Mouse (Mus musculus) limb, embryonic 13.5 days (tissue): ENCODE results near the gene Rsph10b. TPM values are rescaled to one million over a fixed set of nuclear protein-coding genes. Genes with fewer than 3 reads are reported as not detected.

ENCODE experiments used
- ATAC-seq: fragments of 200-750 bp; cut with Nextera tagmentation; 2 replicates; pipeline ENCODE4 v1.8.0; 2017; ENCODE audit warnings: low read depth, moderate number of reproducible peaks, moderate TSS enrichment; ENCODE audit not compliant: low FRiP score
- H3K27ac ChIP-seq: fragments of 300-500 bp; sonication (generic); 2 replicates; pipeline ENCODE4 v1.5.1; 2015; ENCODE audit warnings: inconsistent platforms, mild to moderate bottlenecking, moderate library complexity
- H3K27me3 ChIP-seq: fragments of 300-500 bp; sonication (generic); 2 replicates; pipeline ENCODE4 v1.6.1; 2015; ENCODE audit warnings: mild to moderate bottlenecking, inconsistent platforms
- H3K36me3 ChIP-seq: fragments of 300-500 bp; sonication (generic); 2 replicates; pipeline ENCODE4 v1.6.1; 2015; ENCODE audit warnings: inconsistent platforms, mild to moderate bottlenecking, moderate library complexity
- H3K4me1 ChIP-seq: fragments of 300-500 bp; sonication (generic); 2 replicates; pipeline ENCODE4 v1.6.1; 2015; ENCODE audit warnings: inconsistent platforms
- H3K4me2 ChIP-seq: fragments of 300-500 bp; sonication (generic); replicated peaks from 2 replicates; pipeline ENCODE4 v1.6.1; 2015; ENCODE audit warnings: inconsistent platforms, mild to moderate bottlenecking, moderate library complexity
- H3K4me3 ChIP-seq: fragments of 300-500 bp; sonication (generic); 2 replicates; pipeline ENCODE4 v1.5.1; 2015; ENCODE audit warnings: moderate library complexity, mild to moderate bottlenecking, inconsistent platforms
- H3K9ac ChIP-seq: fragments of 300-500 bp; sonication (generic); 2 replicates; pipeline ENCODE4 v1.6.1; 2015; ENCODE audit warnings: mild to moderate bottlenecking, inconsistent platforms
- H3K9me3 ChIP-seq: fragments of 300-500 bp; sonication (generic); 2 replicates; pipeline ENCODE4 v1.6.1; 2016; ENCODE audit warnings: inconsistent platforms
- WGBS: fragments of 180-500 bp; shearing (Covaris S2); methylation state at CpG from one replicate; pipeline ENCODE4 v1.1.7; 2015; 5-methylcytosine and 5-hydroxymethylcytosine counted together
- polyA plus RNA-seq: library from polyadenylated mRNA; unstranded; fragments of >200 nt; fragmentation: Nextera tagmentation; extraction: Ambion mirVana; gene quantifications from 2 replicates; pipeline ENCODE4 v1.2.1, GENCODE M21; 2015

Rsph10b gene
- polyA plus RNA-seq, 1 experiment from 2014 or later = 1.0 TPM

- Histone ChIP-seq H3K27ac (no peak overlapping the region), H3K4me1 (no peaks in the 10 kb centered on the region), H3K4me3 (no peak overlapping the region), H3K36me3 (no peaks in the 10 kb centered on the region), H3K9ac (no peak overlapping the region), H3K4me2 (no peak overlapping the region), H3K27me3 (no peaks in the 10 kb centered on the region), H3K9me3 (no peaks in the 10 kb centered on the region)
- 85% methylated on average over 14 of the region's 14 CpGs for whole genome bisulfite sequencing
- no peak for ATAC-seq
Observed at GRCm38 (mm10) chr5:143943231-143944125, 10.6 kb downstream of the Rsph10b start.

GRCm38 (mm10) chr5:143948361-143948760, 15.5 kb downstream of the Rsph10b start:
- no peak for ATAC-seq
- H3K4me2 ChIP-seq = no peak overlapping the region
- no peaks in the 10 kb centered on the region for H3K36me3 ChIP-seq
- H3K4me3 ChIP-seq = no peak overlapping the region
- H3K27ac ChIP-seq = no peak overlapping the region
- WGBS = 82% methylated on average over 12 of the region's 12 CpGs
- H3K9ac ChIP-seq = no peak overlapping the region
- H3K4me1 ChIP-seq = no peaks in the 10 kb centered on the region
- H3K27me3 ChIP-seq = no peaks in the 10 kb centered on the region
- H3K9me3 ChIP-seq = no peaks in the 10 kb centered on the region

GRCm38 (mm10) chr5:143950016-143950415, 17.2 kb downstream of the Rsph10b start:
- H3K4me1 ChIP-seq = no peaks in the 10 kb centered on the region
- H3K36me3 ChIP-seq = no peaks in the 10 kb centered on the region
- no peak overlapping the region for H3K9ac ChIP-seq
- no peaks in the 10 kb centered on the region for H3K9me3 ChIP-seq
- 32% methylated on average over 5 of the region's 5 CpGs for WGBS
- ATAC-seq = no peak
- H3K27me3 ChIP-seq = no peaks in the 10 kb centered on the region
- no peak overlapping the region for H3K4me2 ChIP-seq
- H3K4me3 ChIP-seq = no peak overlapping the region
- H3K27ac ChIP-seq = no peak overlapping the region

- Histone ChIP-seq H3K4me2 (no peak overlapping the region), H3K36me3 (no peaks in the 10 kb centered on the region; the same call in 1 of the 2 replicates), H3K27ac (no peak overlapping the region), H3K27me3 (no peaks in the 10 kb centered on the region), H3K9me3 (peaks cover 8% of the 10 kb centered on the region; the same call in 1 of the 2 replicates), H3K4me1 (no peaks in the 10 kb centered on the region), H3K9ac (no peak overlapping the region), H3K4me3 (no peak overlapping the region)
- ATAC-seq = no peak
- 96% methylated on average over 6 of the region's 6 CpGs for WGBS
Observed at GRCm38 (mm10) chr5:143957101-143957500, 24.3 kb downstream of the Rsph10b start.

GRCm38 (mm10) chr5:143959551-143959950, 26.7 kb downstream of the Rsph10b start:
- peaks cover 8% of the 10 kb centered on the region; the same call in 1 of the 2 replicates for H3K9me3 ChIP-seq
- H3K9ac ChIP-seq = no peak overlapping the region
- no peak overlapping the region for H3K27ac ChIP-seq
- H3K4me2 ChIP-seq = no peak overlapping the region
- no peaks in the 10 kb centered on the region for H3K27me3 ChIP-seq
- no peak overlapping the region for H3K4me3 ChIP-seq
- WGBS = 92% methylated on average over 11 of the region's 11 CpGs
- H3K4me1 ChIP-seq = no peaks in the 10 kb centered on the region
- no peak for ATAC-seq
- no peaks in the 10 kb centered on the region; the same call in 1 of the 2 replicates for H3K36me3 ChIP-seq

- ATAC-seq = no peak
- Histone ChIP-seq H3K27me3 (no peaks in the 10 kb centered on the region), H3K27ac (no peak overlapping the region), H3K4me3 (no peak overlapping the region), H3K36me3 (no peaks in the 10 kb centered on the region; the same call in 1 of the 2 replicates), H3K9ac (no peak overlapping the region), H3K4me1 (no peaks in the 10 kb centered on the region), H3K9me3 (peaks cover 8% of the 10 kb centered on the region; the same call in 1 of the 2 replicates), H3K4me2 (no peak overlapping the region)
- 90% methylated on average over 8 of the region's 8 CpGs for WGBS
Observed at GRCm38 (mm10) chr5:143961176-143961575, 28.3 kb downstream of the Rsph10b start.

- no peak overlapping the region for H3K4me3 ChIP-seq
- 83% methylated on average over 12 of the region's 12 CpGs for WGBS
- ATAC-seq = no peak
Observed at GRCm38 (mm10) chr5:143965586-143966345, 32.9 kb downstream of the Rsph10b start.

GRCm38 (mm10) chr5:143966671-143967070, 33.8 kb downstream of the Rsph10b start:
- no peak overlapping the region for H3K27ac ChIP-seq
- H3K9me3 ChIP-seq = no peaks in the 10 kb centered on the region
- H3K27me3 ChIP-seq = no peaks in the 10 kb centered on the region
- no peak overlapping the region for H3K9ac ChIP-seq
- H3K4me3 ChIP-seq = no peak overlapping the region
- H3K4me1 ChIP-seq = no peaks in the 10 kb centered on the region
- 87% methylated on average over 12 of the region's 12 CpGs for WGBS
- H3K4me2 ChIP-seq = no peak overlapping the region
- H3K36me3 ChIP-seq = no peaks in the 10 kb centered on the region
- no peak for ATAC-seq

More at GRCm38 (mm10) chr5:143965586-143966345, 32.9 kb downstream of the Rsph10b start:
- H3K4me1 ChIP-seq = no peaks in the 10 kb centered on the region
- H3K4me2 ChIP-seq = no peak overlapping the region
- no peaks in the 10 kb centered on the region for H3K36me3 ChIP-seq
- H3K9me3 ChIP-seq = no peaks in the 10 kb centered on the region
- no peak overlapping the region for H3K9ac ChIP-seq
- no peaks in the 10 kb centered on the region for H3K27me3 ChIP-seq
- H3K27ac ChIP-seq = no peak overlapping the region

GRCm38 (mm10) chr5:143972628-143973027, 39.8 kb downstream of the Rsph10b start:
- H3K4me1 ChIP-seq = no peaks in the 10 kb centered on the region
- H3K36me3 ChIP-seq = no peaks in the 10 kb centered on the region
- H3K4me2 ChIP-seq = no peak overlapping the region
- H3K9me3 ChIP-seq = no peaks in the 10 kb centered on the region
- 62% methylated on average over 3 of the region's 3 CpGs for WGBS
- H3K27ac ChIP-seq = no peak overlapping the region
- no peaks in the 10 kb centered on the region for H3K27me3 ChIP-seq
- no peak overlapping the region for H3K9ac ChIP-seq
- no peak overlapping the region for H3K4me3 ChIP-seq
- no peak for ATAC-seq

GRCm38 (mm10) chr5:143974931-143975630, 42.2 kb downstream of the Rsph10b start:
- Histone ChIP-seq H3K4me2 (no peak overlapping the region), H3K9ac (no peak overlapping the region), H3K36me3 (no peaks in the 10 kb centered on the region), H3K4me3 (no peak overlapping the region), H3K9me3 (no peaks in the 10 kb centered on the region), H3K4me1 (no peaks in the 10 kb centered on the region), H3K27ac (no peak overlapping the region), H3K27me3 (no peaks in the 10 kb centered on the region)
- WGBS = 45% methylated on average over 4 of the region's 4 CpGs
- peak; percentile 39 for ATAC-seq

GRCm38 (mm10) chr5:143975631-143975933, 42.7 kb downstream of the Rsph10b start:
- Histone ChIP-seq H3K9ac (no peak overlapping the region), H3K4me2 (no peak overlapping the region), H3K27ac (no peak overlapping the region), H3K4me1 (no peaks in the 10 kb centered on the region), H3K9me3 (no peaks in the 10 kb centered on the region), H3K36me3 (no peaks in the 10 kb centered on the region), H3K27me3 (no peaks in the 10 kb centered on the region), H3K4me3 (no peak overlapping the region)
- WGBS = 72% methylated on average over 2 of the region's 2 CpGs
- ATAC-seq = no peak

- Histone ChIP-seq H3K9me3 (no peaks in the 10 kb centered on the region), H3K4me1 (peaks cover 5% of the 10 kb centered on the region), H3K27me3 (no peaks in the 10 kb centered on the region), H3K36me3 (no peaks in the 10 kb centered on the region), H3K4me2 (no peak overlapping the region), H3K9ac (no peak overlapping the region; the same call in 1 of the 2 replicates), H3K4me3 (no peak overlapping the region), H3K27ac (no peak overlapping the region)
- 90% methylated on average over 11 of the region's 11 CpGs for WGBS
- ATAC-seq = no peak
Observed at GRCm38 (mm10) chr5:143976232-143976631, 43.4 kb downstream of the Rsph10b start.
